Mouse (Mus musculus) limb, embryonic 14.5 days (tissue): ENCODE measurements around the gene Mtus2. TPM values are rescaled to one million over a fixed set of nuclear protein-coding genes. Genes with fewer than 3 reads are reported as not detected.

Source experiments
- ATAC-seq: fragments of 200-750 bp; cut with Nextera tagmentation; 2 replicates; pipeline ENCODE4 v1.8.0; 2017; ENCODE audit warnings: low read depth, moderate number of reproducible peaks, moderate TSS enrichment; ENCODE audit not compliant: low FRiP score
- DNase-seq: peaks from one replicate; pipeline ENCODE4 v3.0.0-alpha.2; 2015; ENCODE audit warnings: low spot score
- H3K27ac ChIP-seq: fragments of 300-500 bp; sonication (generic); replicated peaks from 2 replicates; pipeline ENCODE4 v1.5.1; 2014; ENCODE audit warnings: low read depth, mild to moderate bottlenecking, low read length, moderate library complexity, mixed read lengths
- H3K27me3 ChIP-seq: fragments of 300-500 bp; sonication (generic); 2 replicates; pipeline ENCODE4 v1.6.1; 2014; ENCODE audit warnings: low read length, mixed read lengths; ENCODE audit not compliant: control insufficient read depth, insufficient read depth
- H3K36me3 ChIP-seq: fragments of 300-500 bp; sonication (generic); 2 replicates; pipeline ENCODE4 v1.6.1; 2014; ENCODE audit warnings: mild to moderate bottlenecking, low read length, moderate library complexity, mixed read lengths; ENCODE audit not compliant: control insufficient read depth, insufficient read depth
- H3K4me1 ChIP-seq: fragments of 300-500 bp; sonication (generic); 2 replicates; pipeline ENCODE4 v1.6.1; 2014; ENCODE audit warnings: antibody characterized with exemption, low read length, mixed read lengths; ENCODE audit not compliant: control insufficient read depth, insufficient read depth
- H3K4me2 ChIP-seq: fragments of 300-500 bp; sonication (generic); replicated peaks from 2 replicates; pipeline ENCODE4 v1.6.1; 2014; ENCODE audit warnings: low read depth, mild to moderate bottlenecking, low read length, moderate library complexity; ENCODE audit not compliant: severe bottlenecking
- H3K4me3 ChIP-seq: fragments of 300-500 bp; sonication (generic); replicated peaks from 2 replicates; pipeline ENCODE4 v1.5.1; 2014; ENCODE audit warnings: low read length
- H3K9ac ChIP-seq: fragments of 300-500 bp; sonication (generic); 2 replicates; pipeline ENCODE4 v1.6.1; 2014; ENCODE audit warnings: mild to moderate bottlenecking, low read depth, low read length, moderate library complexity; ENCODE audit not compliant: severe bottlenecking
- H3K9me3 ChIP-seq: fragments of 300-500 bp; sonication (generic); 2 replicates; pipeline ENCODE4 v1.6.1; 2016; ENCODE audit warnings: low read length; ENCODE audit not compliant: control insufficient read depth
- POLR2A ChIP-seq: fragments of 200-500 bp; IDR thresholded peaks from 2 replicates; pipeline ENCODE4 v1.8.0; 2012; ENCODE audit warnings: inconsistent platforms, mild to moderate bottlenecking, moderate library complexity, borderline replicate concordance; ENCODE audit not compliant: insufficient read depth, insufficient read length; ENCODE audit errors: extremely low read depth
- WGBS: fragments of 180-500 bp; shearing (Covaris S2); extraction: QIAGEN DNeasy Blood & Tissue Kit; methylation state at CpG from one replicate; pipeline ENCODE4 v1.1.7; 2014; 5-methylcytosine and 5-hydroxymethylcytosine counted together
- polyA plus RNA-seq, 2 experiments: library from polyadenylated mRNA; depleted of rRNA in 1 of 2; stranded (reverse) in 1 of 2; unstranded in 1 of 2; fragments of >200 nt; fragmentation: Nextera tagmentation in 1 of 2; extraction: Ambion mirVana in 1 of 2; gene quantifications; 2 replicates each; pipeline versions ENCODE4 v1.2.1 to v1.2.3; 2012 to 2014

The Mtus2 gene
- polyA plus RNA-seq, 2 experiments = 3.2 to 5.5 TPM

DNA sequence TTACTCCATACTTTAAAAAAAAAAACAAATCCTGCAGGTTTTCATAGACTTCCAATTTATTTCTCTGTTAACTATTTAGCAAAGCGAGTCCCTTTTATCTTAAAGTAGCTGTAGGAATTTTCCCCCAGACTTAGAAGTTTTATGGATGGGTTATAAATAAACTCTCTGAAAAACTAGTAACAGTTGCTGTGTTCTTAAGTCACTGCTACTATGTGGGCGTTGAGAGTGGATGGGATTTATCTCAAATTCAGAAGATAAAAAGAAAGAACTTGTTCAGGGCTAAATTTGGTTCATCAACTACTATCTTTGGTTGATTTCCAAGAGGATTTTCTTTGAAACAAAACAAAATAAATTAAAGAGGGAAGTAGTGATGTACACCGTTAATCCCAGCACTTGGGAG lies 197.6 kb downstream of the Mtus2 start:
- Histone ChIP-seq H3K4me3 (no peak overlapping the region), H3K9me3 (no peaks in the 10 kb centered on the region), H3K27ac (no peak overlapping the region), H3K4me1 (peaks cover 14% of the 10 kb centered on the region; the same call in 1 of the 2 replicates), H3K4me2 (no peak overlapping the region), H3K9ac (no peak overlapping the region), H3K36me3 (no peaks in the 10 kb centered on the region), H3K27me3 (no peaks in the 10 kb centered on the region)
- WGBS = 65% methylated on average over 3 of the region's 3 CpGs
- no peak for TF ChIP-seq POLR2A
- no peak for DNase-seq
- no peak for ATAC-seq

DNA sequence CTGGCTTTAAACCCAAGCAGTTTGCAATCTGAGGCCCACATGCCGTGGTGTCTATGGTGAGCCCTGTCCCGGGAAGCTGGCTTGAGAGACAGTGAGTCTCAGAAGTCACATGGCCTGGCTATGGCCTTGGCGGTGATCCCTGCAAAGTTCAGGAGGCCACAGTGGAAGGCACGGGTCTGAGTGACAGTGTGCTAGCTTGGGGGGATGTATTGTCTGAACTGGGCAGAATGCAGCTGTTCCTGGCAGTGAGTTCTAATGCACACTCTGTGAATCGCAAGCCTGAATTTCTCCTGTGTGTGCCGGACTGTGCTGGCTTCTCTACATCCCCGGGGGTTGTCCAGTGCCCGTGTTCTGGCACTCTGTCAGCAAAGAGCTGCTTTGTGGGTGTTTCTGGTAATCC lies 202.2 kb downstream of the Mtus2 start:
- H3K4me3 ChIP-seq = no peak overlapping the region
- no peak overlapping the region for H3K9ac ChIP-seq
- no peaks in the 10 kb centered on the region for H3K36me3 ChIP-seq
- no peak for TF ChIP-seq POLR2A
- 61% methylated on average over 8 of the region's 8 CpGs for WGBS
- ATAC-seq (no peak), DNase-seq (no peak)
- H3K27ac ChIP-seq = no peak overlapping the region
- H3K4me2 ChIP-seq = no peak overlapping the region
- no peaks in the 10 kb centered on the region for H3K27me3 ChIP-seq
- peaks cover 13% of the 10 kb centered on the region; the same call in 1 of the 2 replicates for H3K4me1 ChIP-seq
- no peaks in the 10 kb centered on the region for H3K9me3 ChIP-seq

DNA sequence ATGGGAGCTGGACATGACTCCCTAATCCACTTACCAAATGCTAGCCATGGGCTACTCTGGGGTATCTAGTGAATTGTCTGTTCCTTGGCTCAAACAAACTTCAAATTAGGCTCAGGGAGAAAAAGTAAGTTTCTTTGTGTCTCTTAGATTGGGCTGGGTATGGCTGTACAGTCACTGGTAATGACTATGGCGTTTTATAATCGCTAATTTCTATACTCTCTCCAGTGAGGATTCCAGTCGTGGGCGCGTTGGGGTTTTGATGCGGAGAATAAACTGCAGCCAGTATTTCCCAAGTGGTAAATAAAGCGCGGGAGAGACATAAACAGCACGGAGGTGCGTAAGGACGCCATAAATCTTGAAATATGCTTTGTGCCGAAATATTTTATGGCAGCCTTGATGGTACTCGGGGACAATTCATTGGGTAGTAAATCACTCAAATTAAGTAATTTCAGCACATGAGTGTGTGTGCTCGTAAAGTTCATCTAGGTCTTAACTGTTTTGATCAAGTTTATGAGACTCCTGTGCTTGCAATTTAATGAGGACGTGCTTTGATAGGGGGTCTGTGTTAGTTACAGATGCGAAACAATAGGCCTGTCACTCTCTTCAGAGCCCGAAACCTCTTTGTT lies 203.5 kb downstream of the Mtus2 start:
- no peak overlapping the region for H3K9ac ChIP-seq
- no peak for TF ChIP-seq POLR2A
- H3K9me3 ChIP-seq = no peaks in the 10 kb centered on the region
- no peak for ATAC-seq
- no peak overlapping the region for H3K27ac ChIP-seq
- no peak overlapping the region for H3K4me3 ChIP-seq
- peaks cover 13% of the 10 kb centered on the region; the same call in 1 of the 2 replicates for H3K4me1 ChIP-seq
- no peaks in the 10 kb centered on the region for H3K27me3 ChIP-seq
- no peaks in the 10 kb centered on the region for H3K36me3 ChIP-seq
- DNase-seq = no peak
- no peak overlapping the region for H3K4me2 ChIP-seq
- WGBS = 28% methylated on average over 17 of the region's 17 CpGs

DNA sequence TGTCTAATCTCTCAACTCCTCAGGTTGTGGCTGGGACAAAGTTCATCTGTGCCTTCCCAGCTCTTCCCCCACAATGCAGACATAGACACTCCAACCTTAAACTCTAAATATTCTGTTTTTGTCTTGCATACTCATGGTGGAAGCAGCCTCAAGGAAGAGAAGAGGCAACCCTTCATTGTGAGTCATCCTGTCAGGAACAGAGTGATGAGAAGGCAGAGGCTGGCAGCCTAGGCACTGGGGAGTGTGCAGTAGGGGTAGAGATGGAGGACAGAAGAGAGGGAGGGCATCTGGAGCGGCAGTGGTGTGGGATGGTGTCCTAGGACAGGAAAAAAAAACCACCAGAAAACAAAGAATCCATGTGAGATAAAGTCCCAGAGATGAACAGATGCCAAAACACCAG lies 208.0 kb downstream of the Mtus2 start:
- H3K27me3 ChIP-seq = no peaks in the 10 kb centered on the region
- H3K4me2 ChIP-seq = no peak overlapping the region
- H3K27ac ChIP-seq = no peak overlapping the region
- H3K4me1 ChIP-seq = peaks cover 4% of the 10 kb centered on the region; the same call in 1 of the 2 replicates
- no peak overlapping the region for H3K4me3 ChIP-seq
- 78% methylated on average over 1 of the region's 1 CpGs for WGBS
- no peak overlapping the region for H3K9ac ChIP-seq
- DNase-seq = no peak
- no peaks in the 10 kb centered on the region for H3K36me3 ChIP-seq
- ATAC-seq = no peak
- TF ChIP-seq POLR2A = no peak
- no peaks in the 10 kb centered on the region for H3K9me3 ChIP-seq

DNA sequence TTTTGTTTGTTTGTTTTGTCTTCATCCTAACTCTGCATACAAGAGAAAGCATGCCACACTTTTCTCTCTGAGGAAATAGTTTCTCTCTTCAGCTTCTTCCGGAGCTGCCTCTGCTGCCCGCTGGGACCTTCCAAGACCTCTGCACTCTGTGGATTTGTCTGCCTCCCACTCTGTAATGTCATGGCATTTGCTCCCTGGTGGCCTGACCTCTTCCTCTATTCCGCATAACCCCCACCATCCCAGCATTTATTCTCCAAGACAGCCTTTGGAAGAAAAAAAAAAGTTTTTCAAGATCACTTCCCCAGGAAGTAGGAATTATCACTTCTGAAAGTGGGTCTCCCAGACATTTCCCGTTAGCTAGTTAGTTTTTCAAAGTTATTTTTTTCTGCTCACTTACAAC lies 218.0 kb downstream of the Mtus2 start:
- H3K36me3 ChIP-seq = no peaks in the 10 kb centered on the region
- no peak for DNase-seq

More for the DNA sequence above, 218.0 kb downstream of the Mtus2 start:
- H3K4me1 ChIP-seq = no peaks in the 10 kb centered on the region
- WGBS = 51% methylated on average over 4 of the region's 4 CpGs
- no peaks in the 10 kb centered on the region for H3K27me3 ChIP-seq
- H3K27ac ChIP-seq = no peak overlapping the region
- no peak overlapping the region for H3K4me3 ChIP-seq
- no peaks in the 10 kb centered on the region for H3K9me3 ChIP-seq
- no peak for TF ChIP-seq POLR2A
- no peak overlapping the region for H3K4me2 ChIP-seq
- no peak for ATAC-seq
- H3K9ac ChIP-seq = no peak overlapping the region
